Mouse (Mus musculus) heart, embryonic 12.5 days (tissue): ENCODE measurements at regions not wholly inside any gene's neighbourhood (a gene's known extent, or its start where the extent isn't known, plus 50 kb on each side); places are given as distances from the start of the nearest gene placed in this dataset.

ENCODE experiments used
- ATAC-seq: fragments of 200-750 bp; cut with Nextera tagmentation; 2 replicates; pipeline ENCODE4 v1.8.0; 2017; ENCODE audit warnings: moderate TSS enrichment, moderate library complexity; ENCODE audit not compliant: insufficient number of reproducible peaks, low FRiP score
- H3K27ac ChIP-seq: fragments of 300-500 bp; sonication (generic); 2 replicates; pipeline ENCODE4 v1.5.1; 2016; ENCODE audit warnings: mild to moderate bottlenecking, moderate library complexity; ENCODE audit not compliant: poor library complexity, severe bottlenecking
- H3K27me3 ChIP-seq: fragments of 300-500 bp; sonication (generic); replicated peaks from 2 replicates; pipeline ENCODE4 v1.6.1; 2016; ENCODE audit warnings: mild to moderate bottlenecking, moderate library complexity
- H3K36me3 ChIP-seq: fragments of 300-500 bp; sonication (generic); 2 replicates; pipeline ENCODE4 v1.6.1; 2016; ENCODE audit warnings: mild to moderate bottlenecking, moderate library complexity
- H3K4me1 ChIP-seq: fragments of 300-500 bp; sonication (generic); replicated peaks from 2 replicates; pipeline ENCODE4 v1.6.1; 2016; ENCODE audit warnings: mild to moderate bottlenecking
- H3K4me2 ChIP-seq: fragments of 300-500 bp; sonication (generic); 2 replicates; pipeline ENCODE4 v1.6.1; 2016; ENCODE audit warnings: mild to moderate bottlenecking, moderate library complexity
- H3K4me3 ChIP-seq: fragments of 300-500 bp; sonication (generic); 2 replicates; pipeline ENCODE4 v1.5.1; 2016; ENCODE audit warnings: mild to moderate bottlenecking
- H3K9ac ChIP-seq: fragments of 300-500 bp; sonication (generic); 2 replicates; pipeline ENCODE4 v1.6.1; 2016; ENCODE audit warnings: mild to moderate bottlenecking, moderate library complexity
- H3K9me3 ChIP-seq: fragments of 300-500 bp; sonication (generic); replicated peaks from 2 replicates; pipeline ENCODE4 v1.6.1; 2016; ENCODE audit warnings: mild to moderate bottlenecking, moderate library complexity
- WGBS: fragments of 180-500 bp; shearing (Covaris S2); methylation state at CpG from one replicate; pipeline ENCODE4 v1.1.7; 2016; 5-methylcytosine and 5-hydroxymethylcytosine counted together

- Histone ChIP-seq H3K9ac (no peak overlapping the region), H3K9me3 (no peaks in the 10 kb centered on the region), H3K4me3 (no peak overlapping the region), H3K4me2 (no peak overlapping the region), H3K27me3 (no peaks in the 10 kb centered on the region), H3K36me3 (no peaks in the 10 kb centered on the region), H3K27ac (no peak overlapping the region), H3K4me1 (no peaks in the 10 kb centered on the region)
- 70% methylated on average over 5 of the region's 5 CpGs for WGBS
- no peak for ATAC-seq
These were observed 366.1 kb downstream of the Dnajb9 start for GRCm38 (mm10) chr12:43843907-43844537.

GRCm38 (mm10) chr12:43831976-43832375 is 378.1 kb downstream of the Dnajb9 start:
- Histone ChIP-seq H3K9me3 (no peaks in the 10 kb centered on the region; the same call in 1 of the 2 replicates), H3K36me3 (no peaks in the 10 kb centered on the region), H3K4me2 (no peak overlapping the region), H3K27ac (no peak overlapping the region), H3K4me3 (no peak overlapping the region), H3K4me1 (0 out of 2 replicates have a peak, but pooled peaks cover 3% of the 10 kb centered on the region), H3K27me3 (no peaks in the 10 kb centered on the region), H3K9ac (no peak overlapping the region)
- no peak for ATAC-seq
- 70% methylated on average over 1 of the region's 1 CpGs for WGBS

GRCm38 (mm10) chr12:43828641-43829040 is 381.5 kb downstream of the Dnajb9 start:
- H3K9ac ChIP-seq: no peak overlapping the region
- no peaks in the 10 kb centered on the region for H3K9me3 ChIP-seq
- H3K4me3 ChIP-seq: no peak overlapping the region
- no peaks in the 10 kb centered on the region for H3K36me3 ChIP-seq
- ATAC-seq: no peak
- H3K27ac ChIP-seq: no peak overlapping the region
- H3K27me3 ChIP-seq: no peaks in the 10 kb centered on the region
- no peak overlapping the region for H3K4me2 ChIP-seq
- 0 out of 2 replicates have a peak, but pooled peaks cover 3% of the 10 kb centered on the region for H3K4me1 ChIP-seq

- WGBS: 72% methylated on average over 6 of the region's 6 CpGs
These were observed 382.2 kb downstream of the Dnajb9 start for GRCm38 (mm10) chr12:43827901-43828300.

GRCm38 (mm10) chr12:43827296-43827695 is 382.8 kb downstream of the Dnajb9 start:
- Histone ChIP-seq H3K9ac (no peak overlapping the region), H3K4me3 (no peak overlapping the region), H3K27ac (no peak overlapping the region), H3K9me3 (no peaks in the 10 kb centered on the region), H3K27me3 (no peaks in the 10 kb centered on the region), H3K4me2 (no peak overlapping the region), H3K4me1 (0 out of 2 replicates have a peak, but pooled peaks cover 3% of the 10 kb centered on the region), H3K36me3 (no peaks in the 10 kb centered on the region)
- no peak for ATAC-seq
- WGBS: 48% methylated on average over 3 of the region's 3 CpGs

More at GRCm38 (mm10) chr12:43827901-43828300, 382.2 kb downstream of the Dnajb9 start:
- no peak overlapping the region for H3K27ac ChIP-seq
- no peak overlapping the region for H3K9ac ChIP-seq
- no peaks in the 10 kb centered on the region for H3K36me3 ChIP-seq
- H3K4me1 ChIP-seq: 0 out of 2 replicates have a peak, but pooled peaks cover 3% of the 10 kb centered on the region
- no peaks in the 10 kb centered on the region for H3K27me3 ChIP-seq
- H3K4me2 ChIP-seq: no peak overlapping the region
- no peaks in the 10 kb centered on the region for H3K9me3 ChIP-seq
- ATAC-seq: no peak
- H3K4me3 ChIP-seq: no peak overlapping the region

GRCm38 (mm10) chr12:43813559-43813958 is 396.6 kb downstream of the Dnajb9 start:
- no peaks in the 10 kb centered on the region for H3K27me3 ChIP-seq
- H3K9ac ChIP-seq: no peak overlapping the region
- H3K4me3 ChIP-seq: no peak overlapping the region
- no peak overlapping the region for H3K27ac ChIP-seq
- no peak for ATAC-seq
- no peaks in the 10 kb centered on the region for H3K4me1 ChIP-seq
- no peak overlapping the region for H3K4me2 ChIP-seq
- no peaks in the 10 kb centered on the region for H3K9me3 ChIP-seq
- H3K36me3 ChIP-seq: no peaks in the 10 kb centered on the region
- 11% methylated on average over 3 of the region's 3 CpGs for whole genome bisulfite sequencing

- ATAC-seq: no peak
- H3K27me3 ChIP-seq: no peaks in the 10 kb centered on the region
- WGBS: 94% methylated on average over 1 of the region's 1 CpGs
These were observed 437.4 kb downstream of the Dnajb9 start for GRCm38 (mm10) chr12:43772766-43773165.

GRCm38 (mm10) chr12:43762151-43762550 is 448.0 kb downstream of the Dnajb9 start:
- H3K27ac ChIP-seq: no peak overlapping the region
- H3K9ac ChIP-seq: no peak overlapping the region
- no peaks in the 10 kb centered on the region for H3K4me1 ChIP-seq
- no peak overlapping the region for H3K4me3 ChIP-seq
- no peaks in the 10 kb centered on the region for H3K36me3 ChIP-seq
- no peaks in the 10 kb centered on the region for H3K27me3 ChIP-seq
- WGBS: 48% methylated on average over 1 of the region's 1 CpGs
- no peak overlapping the region for H3K4me2 ChIP-seq
- ATAC-seq: no peak
- no peaks in the 10 kb centered on the region for H3K9me3 ChIP-seq

More at GRCm38 (mm10) chr12:43772766-43773165, 437.4 kb downstream of the Dnajb9 start:
- Histone ChIP-seq H3K36me3 (no peaks in the 10 kb centered on the region), H3K9ac (no peak overlapping the region), H3K27ac (no peak overlapping the region), H3K4me2 (no peak overlapping the region), H3K4me3 (no peak overlapping the region), H3K4me1 (no peaks in the 10 kb centered on the region), H3K9me3 (no peaks in the 10 kb centered on the region)
